Mouse (Mus musculus): ENCODE data around the gene H2afv. TPM values are rescaled to one million over a fixed set of nuclear protein-coding genes. Genes with fewer than 3 reads are reported as not detected.
"Not testable (repeated sequence)": the region's sequence is repeated elsewhere in the genome, so short reads cannot be mapped to it uniquely, and the experiment has no call there.

H2afv gene
- polyA plus RNA-seq, 1 experiment from 2014 or later = 425 TPM

GRCm38 (mm10) chr11:6430186-6430585 lies 14.1 kb downstream of the H2afv start:
- ATAC-seq (ENCODE audit: insufficient read depth, low FRiP score, low read depth) = no peak
- Histone ChIP-seq H3K4me1 (no peaks in the 10 kb centered on the region), H3K27me3 (replicated peaks) (no peaks in the 10 kb centered on the region), H3K27ac (no peak overlapping the region), H3K4me2 (no peak overlapping the region), H3K9me3 (no peaks in the 10 kb centered on the region), H3K4me3 (replicated peaks) (no peak overlapping the region), H3K36me3 (peaks cover 57% of the 10 kb centered on the region), H3K9ac (no peak overlapping the region)
- WGBS = 93% methylated on average over 7 of the region's 7 CpGs

- Histone ChIP-seq H3K27me3 (replicated peaks) (no peaks in the 10 kb centered on the region), H3K27ac (no peak overlapping the region), H3K4me1 (peaks cover 13% of the 10 kb centered on the region; the same call in 1 of the 2 replicates), H3K36me3 (peaks cover 32% of the 10 kb centered on the region), H3K4me3 (replicated peaks) (no peak overlapping the region), H3K9me3 (no peaks in the 10 kb centered on the region), H3K4me2 (no peak overlapping the region), H3K9ac (no peak overlapping the region)
- 58% methylated on average over 2 of the region's 2 CpGs for WGBS
- ATAC-seq (ENCODE audit: insufficient read depth, low FRiP score, low read depth) = no peak
These were observed 23.4 kb downstream of the H2afv start for GRCm38 (mm10) chr11:6420722-6421350.

GRCm38 (mm10) chr11:6420283-6420703 lies 23.9 kb downstream of the H2afv start:
- Histone ChIP-seq H3K4me1 (peaks cover 13% of the 10 kb centered on the region; the same call in 1 of the 2 replicates), H3K9me3 (no peaks in the 10 kb centered on the region), H3K9ac (no peak overlapping the region), H3K4me3 (replicated peaks) (no peak overlapping the region), H3K27ac (no peak overlapping the region), H3K4me2 (no peak overlapping the region), H3K27me3 (replicated peaks) (no peaks in the 10 kb centered on the region), H3K36me3 (peaks cover 30% of the 10 kb centered on the region)
- no peak for ATAC-seq (ENCODE audit: insufficient read depth, low FRiP score, low read depth)
- WGBS = 19% methylated on average over 1 of the region's 1 CpGs

- not testable (repeated sequence) for H3K27ac ChIP-seq; H3K9ac ChIP-seq; H3K9me3 ChIP-seq; ATAC-seq (ENCODE audit: insufficient read depth, low FRiP score, low read depth); H3K4me2 ChIP-seq; H3K4me3 ChIP-seq (replicated peaks); H3K27me3 ChIP-seq (replicated peaks)
- 64% methylated on average over 4 of the region's 4 CpGs for WGBS
- Histone ChIP-seq H3K36me3 (peaks cover 22% of the 10 kb centered on the region), H3K4me1 (peaks cover 13% of the 10 kb centered on the region; the same call in 1 of the 2 replicates)
These were observed 25.1 kb downstream of the H2afv start for GRCm38 (mm10) chr11:6419156-6419555.

- no peaks in the 10 kb centered on the region for H3K27me3 ChIP-seq (replicated peaks)
- no peak for ATAC-seq (ENCODE audit: insufficient read depth, low FRiP score, low read depth)
- H3K4me3 ChIP-seq (replicated peaks) = 0 out of 2 replicates have a peak overlapping the region, but pooled peaks have one; percentile 7
- no peak overlapping the region for H3K4me2 ChIP-seq
- H3K9ac ChIP-seq = no peak overlapping the region
- peaks cover 22% of the 10 kb centered on the region for H3K36me3 ChIP-seq
- peaks cover 13% of the 10 kb centered on the region; the same call in 1 of the 2 replicates for H3K4me1 ChIP-seq
- H3K9me3 ChIP-seq = no peaks in the 10 kb centered on the region
- no peak overlapping the region for H3K27ac ChIP-seq
- WGBS = 84% methylated on average over 5 of the region's 5 CpGs
These were observed 25.5 kb downstream of the H2afv start for GRCm38 (mm10) chr11:6418751-6419150.

- Histone ChIP-seq H3K9me3 (no peaks in the 10 kb centered on the region), H3K27me3 (replicated peaks) (no peaks in the 10 kb centered on the region), H3K27ac (no peak overlapping the region), H3K4me3 (replicated peaks) (peak overlapping the region; percentile 94), H3K4me1 (peaks cover 13% of the 10 kb centered on the region; the same call in 1 of the 2 replicates), H3K36me3 (peaks cover 19% of the 10 kb centered on the region), H3K4me2 (peak overlapping the region; percentile 92), H3K9ac (0 out of 2 replicates have a peak overlapping the region, but pooled peaks have one; percentile 93)
- no peak for ATAC-seq (ENCODE audit: insufficient read depth, low FRiP score, low read depth)
These were observed 26.8 kb downstream of the H2afv start for GRCm38 (mm10) chr11:6417490-6417889.

- Histone ChIP-seq H3K4me1 (peaks cover 13% of the 10 kb centered on the region; the same call in 1 of the 2 replicates), H3K27ac (peak overlapping the region; percentile 98), H3K27me3 (replicated peaks) (no peaks in the 10 kb centered on the region), H3K9me3 (no peaks in the 10 kb centered on the region), H3K4me3 (replicated peaks) (peak overlapping the region; percentile 94), H3K9ac (peak overlapping the region; percentile 93; the same call in 1 of the 2 replicates), H3K4me2 (peak overlapping the region; percentile 92), H3K36me3 (peaks cover 19% of the 10 kb centered on the region)
- WGBS = 33% methylated on average over 2 of the region's 2 CpGs
- ATAC-seq (ENCODE audit: insufficient read depth, low FRiP score, low read depth) = no peak
These were observed 27.2 kb downstream of the H2afv start for GRCm38 (mm10) chr11:6417069-6417468.

- Histone ChIP-seq H3K9ac (peak overlapping the region; percentile 93), H3K27me3 (replicated peaks) (no peaks in the 10 kb centered on the region), H3K36me3 (peaks cover 19% of the 10 kb centered on the region), H3K4me2 (peak overlapping the region; percentile 92), H3K27ac (peak overlapping the region; percentile 98), H3K4me1 (peaks cover 13% of the 10 kb centered on the region; the same call in 1 of the 2 replicates), H3K4me3 (replicated peaks) (peak overlapping the region; percentile 94), H3K9me3 (no peaks in the 10 kb centered on the region)
- peak; percentile 48 for ATAC-seq (ENCODE audit: insufficient read depth, low FRiP score, low read depth)
- WGBS = under 1% methylated on average over 30 of the region's 30 CpGs
These were observed 27.7 kb downstream of the H2afv start for GRCm38 (mm10) chr11:6416405-6417034.

- Histone ChIP-seq H3K27ac (peak overlapping the region; percentile 98), H3K4me1 (peaks cover 13% of the 10 kb centered on the region; the same call in 1 of the 2 replicates), H3K36me3 (peaks cover 19% of the 10 kb centered on the region), H3K4me3 (replicated peaks) (peak overlapping the region; percentile 94), H3K9me3 (no peaks in the 10 kb centered on the region), H3K4me2 (peak overlapping the region; percentile 92), H3K9ac (peak overlapping the region; percentile 93), H3K27me3 (replicated peaks) (no peaks in the 10 kb centered on the region)
- under 1% methylated on average over 94 of the region's 102 CpGs for WGBS
- ATAC-seq (ENCODE audit: insufficient read depth, low FRiP score, low read depth) = peak; percentile 94
These were observed 28.5 kb downstream of the H2afv start for GRCm38 (mm10) chr11:6415551-6416404.

- ATAC-seq (ENCODE audit: insufficient read depth, low FRiP score, low read depth) = peak; percentile 44
- Histone ChIP-seq H3K27ac (peak within 1 kb of the TSS; percentile 98), H3K27me3 (replicated peaks) (no peaks in the 10 kb centered on the region), H3K9ac (peak within 1 kb of the TSS; percentile 93), H3K4me2 (peak within 1 kb of the TSS; percentile 92), H3K4me3 (replicated peaks) (peak within 1 kb of the TSS; percentile 94), H3K4me1 (peaks cover 13% of the 10 kb centered on the region; the same call in 1 of the 2 replicates), H3K9me3 (no peaks in the 10 kb centered on the region), H3K36me3 (peaks cover 13% of the 10 kb centered on the region)
- WGBS = 7% methylated on average over 21 of the region's 21 CpGs
These were observed 29.3 kb downstream of the H2afv start, which contains the start of gene Ppia for GRCm38 (mm10) chr11:6414751-6415550. TSS of gene Ppia (plus strand) at chr11:6415443.

GRCm38 (mm10) chr11:6413264-6413663 lies 31.0 kb downstream of the H2afv start:
- WGBS = 95% methylated on average over 10 of the region's 12 CpGs
- Histone ChIP-seq H3K27ac (no peak overlapping the region), H3K9me3 (no peaks in the 10 kb centered on the region), H3K4me1 (peaks cover 8% of the 10 kb centered on the region; the same call in 1 of the 2 replicates), H3K4me2 (no peak overlapping the region), H3K4me3 (replicated peaks) (no peak overlapping the region), H3K36me3 (peaks cover under 1% of the 10 kb centered on the region; the same call in 1 of the 2 replicates), H3K9ac (no peak overlapping the region), H3K27me3 (replicated peaks) (no peaks in the 10 kb centered on the region)
- ATAC-seq (ENCODE audit: insufficient read depth, low FRiP score, low read depth) = no peak
